Mouse (Mus musculus) lung, embryonic 14.5 days (tissue): Measurements from ENCODE around the gene Olfr1500. TPM values are rescaled to one million over a fixed set of nuclear protein-coding genes. Genes with fewer than 3 reads are reported as not detected.

ENCODE experiments used
- ATAC-seq: fragments of 200-750 bp; cut with Nextera tagmentation; 2 replicates; pipeline ENCODE4 v1.8.0; 2017; ENCODE audit warnings: mild to moderate bottlenecking, moderate TSS enrichment, moderate library complexity; ENCODE audit not compliant: insufficient read depth
- DNase-seq: peaks from one replicate; pipeline ENCODE4 v3.0.0-alpha.2; 2015
- H3K27ac ChIP-seq: fragments of 300-500 bp; sonication (generic); 2 replicates; pipeline ENCODE4 v1.5.1; 2014; ENCODE audit warnings: low read depth, mild to moderate bottlenecking, moderate library complexity
- H3K27me3 ChIP-seq: fragments of 300-500 bp; sonication (generic); 2 replicates; pipeline ENCODE4 v1.6.1; 2014; ENCODE audit warnings: low read length, control low read depth; ENCODE audit not compliant: insufficient read depth
- H3K36me3 ChIP-seq: fragments of 300-500 bp; sonication (generic); 2 replicates; pipeline ENCODE4 v1.6.1; 2014; ENCODE audit warnings: control low read depth; ENCODE audit not compliant: insufficient read depth
- H3K4me1 ChIP-seq: fragments of 300-500 bp; sonication (generic); 2 replicates; pipeline ENCODE4 v1.6.1; 2014; ENCODE audit warnings: antibody characterized with exemption, control low read depth; ENCODE audit not compliant: insufficient read depth
- H3K4me2 ChIP-seq: fragments of 300-500 bp; sonication (generic); 2 replicates; pipeline ENCODE4 v1.6.1; 2014; ENCODE audit warnings: mild to moderate bottlenecking
- H3K4me3 ChIP-seq: fragments of 300-500 bp; sonication (generic); 2 replicates; pipeline ENCODE4 v1.5.1; 2014; ENCODE audit warnings: low read depth, low read length
- H3K9ac ChIP-seq: fragments of 300-500 bp; sonication (generic); 2 replicates; pipeline ENCODE4 v1.6.1; 2014
- H3K9me3 ChIP-seq: fragments of 300-500 bp; sonication (generic); 2 replicates; pipeline ENCODE4 v1.6.1; 2016; ENCODE audit warnings: low read depth, low read length, control low read depth
- CTCF ChIP-seq: IDR thresholded peaks from 2 replicates; pipeline ENCODE4 v1.5.1; 2016; ENCODE audit warnings: antibody characterized with exemption, low read depth
- WGBS: fragments of 180-500 bp; shearing (Covaris S2); extraction: QIAGEN DNeasy Blood & Tissue Kit; methylation state at CpG from one replicate; pipeline ENCODE4 v1.1.7; 2014; 5-methylcytosine and 5-hydroxymethylcytosine counted together
- polyA plus RNA-seq: library from polyadenylated mRNA; unstranded; fragments of >200 nt; fragmentation: Nextera tagmentation; extraction: Ambion mirVana; gene quantifications from 2 replicates; pipeline ENCODE4 v1.2.1, GENCODE M21; 2014

The Olfr1500 gene
- polyA plus RNA-seq, 1 experiment from 2014 or later, result not detected

DNA sequence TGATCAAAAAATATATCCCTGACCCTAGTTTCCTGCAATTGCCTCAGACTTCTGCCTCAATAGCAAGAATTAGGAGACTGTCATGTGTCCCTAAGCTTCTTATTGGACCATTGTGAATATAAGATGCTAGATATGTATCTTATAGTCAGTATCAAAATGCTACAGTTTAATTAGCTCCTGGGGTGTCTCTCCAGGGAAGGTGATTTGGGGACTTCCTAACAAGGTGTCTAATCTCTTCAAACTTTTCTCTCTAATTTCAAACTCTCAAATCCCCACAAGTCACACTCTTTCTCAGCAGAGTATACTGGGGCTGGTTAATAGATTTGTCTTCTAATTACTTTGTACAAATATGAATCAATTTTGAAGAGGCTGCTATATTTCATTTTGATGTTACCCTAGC, 32.2 kb downstream of the Olfr1500 start, which contains the start of gene Olfr1497:
Gene Olfr1497, minus strand, starts transcription at position 101 of the 400 bp plus-strand sequence.
- no peak within 1 kb of the TSS for H3K4me2 ChIP-seq
- no peaks in the 10 kb centered on the region for H3K36me3 ChIP-seq
- no peak within 1 kb of the TSS for H3K9ac ChIP-seq
- DNase-seq (no peak), ATAC-seq (no peak)
- no peaks in the 10 kb centered on the region for H3K27me3 ChIP-seq
- H3K4me1 ChIP-seq, result no peaks in the 10 kb centered on the region
- H3K27ac ChIP-seq, result no peak within 1 kb of the TSS
- H3K4me3 ChIP-seq, result no peak within 1 kb of the TSS
- no peaks in the 10 kb centered on the region for H3K9me3 ChIP-seq
- no peak for TF ChIP-seq CTCF

DNA sequence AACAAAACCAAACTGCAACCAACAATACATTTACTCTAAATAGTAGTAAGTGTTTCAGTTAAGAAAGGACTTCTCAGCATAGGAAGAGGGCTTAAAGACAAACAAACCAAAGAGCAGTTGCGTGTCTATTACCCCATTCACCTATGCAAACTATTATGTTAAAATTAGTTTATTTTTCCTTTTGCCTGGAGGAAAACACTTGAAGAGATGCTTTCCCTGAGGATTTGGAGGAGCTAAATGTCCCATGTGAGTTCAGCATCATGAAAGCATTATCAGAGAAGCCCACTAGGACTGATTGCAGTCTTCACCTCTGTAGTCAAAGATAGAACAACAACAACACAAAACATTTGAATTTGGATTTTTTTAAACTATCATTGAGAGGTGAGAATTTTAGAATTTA, 52.7 kb downstream of the Olfr1500 start, which contains the start of gene Olfr1496:
Gene Olfr1496, plus strand, starts transcription at position 301 of the 400 bp plus-strand sequence.
- Histone ChIP-seq H3K27me3 (no peaks in the 10 kb centered on the region), H3K4me1 (no peaks in the 10 kb centered on the region), H3K4me3 (no peak within 1 kb of the TSS), H3K4me2 (no peak within 1 kb of the TSS), H3K9ac (no peak within 1 kb of the TSS), H3K36me3 (no peaks in the 10 kb centered on the region), H3K9me3 (no peaks in the 10 kb centered on the region), H3K27ac (no peak within 1 kb of the TSS)
- WGBS, result 87% methylated on average over 1 of the region's 1 CpGs
- DNase-seq (no peak), ATAC-seq (no peak)
- no peak for TF ChIP-seq CTCF

Other genes starting within 250 kb of the Olfr1500 start
- not detected in 2 replicates for gene Olfr1484, start 247.0 kb downstream of the Olfr1500 start, polyA plus RNA-seq
- not detected in 2 replicates for gene Olfr1487, start 213.1 kb downstream of the Olfr1500 start, polyA plus RNA-seq
- gene Olfr1489, start 198.9 kb downstream of the Olfr1500 start, polyA plus RNA-seq, result not detected in 2 replicates
- not detected in 2 replicates for gene Olfr1490, start 179.4 kb downstream of the Olfr1500 start, polyA plus RNA-seq
- not detected in 2 replicates for gene Olfr1491, start 133.2 kb downstream of the Olfr1500 start, polyA plus RNA-seq
- not detected in 2 replicates for gene Olfr1493-ps1, start 107.2 kb downstream of the Olfr1500 start, polyA plus RNA-seq
- gene Olfr1494, start 90.8 kb downstream of the Olfr1500 start, polyA plus RNA-seq, result not detected in 2 replicates
- gene Olfr1495, start 65.9 kb downstream of the Olfr1500 start, polyA plus RNA-seq, result not detected in 2 replicates
- gene Olfr1496, start 52.6 kb downstream of the Olfr1500 start, polyA plus RNA-seq, result not detected in 2 replicates
- not detected in 2 replicates for gene Olfr1497, start 32.3 kb downstream of the Olfr1500 start, polyA plus RNA-seq
- gene Olfr1499, start 11.0 kb downstream of the Olfr1500 start, polyA plus RNA-seq, result not detected in 2 replicates
- gene Olfr1501, start 20.2 kb upstream of the Olfr1500 start, polyA plus RNA-seq, result not detected in 2 replicates
- gene Olfr1502, start 31.3 kb upstream of the Olfr1500 start, polyA plus RNA-seq, result not detected in 2 replicates
- gene Olfr1504, start 67.4 kb upstream of the Olfr1500 start, polyA plus RNA-seq, result not detected in 2 replicates
- gene Olfr1505, start 83.0 kb upstream of the Olfr1500 start, polyA plus RNA-seq, result not detected in 2 replicates